Mouse (Mus musculus): ENCODE data around the gene Pla2g12b. TPM values are rescaled to one million over a fixed set of nuclear protein-coding genes. Genes with fewer than 3 reads are reported as not detected.

The Pla2g12b gene
- polyA plus RNA-seq, 1 experiment from 2014 or later = not detected

DNA sequence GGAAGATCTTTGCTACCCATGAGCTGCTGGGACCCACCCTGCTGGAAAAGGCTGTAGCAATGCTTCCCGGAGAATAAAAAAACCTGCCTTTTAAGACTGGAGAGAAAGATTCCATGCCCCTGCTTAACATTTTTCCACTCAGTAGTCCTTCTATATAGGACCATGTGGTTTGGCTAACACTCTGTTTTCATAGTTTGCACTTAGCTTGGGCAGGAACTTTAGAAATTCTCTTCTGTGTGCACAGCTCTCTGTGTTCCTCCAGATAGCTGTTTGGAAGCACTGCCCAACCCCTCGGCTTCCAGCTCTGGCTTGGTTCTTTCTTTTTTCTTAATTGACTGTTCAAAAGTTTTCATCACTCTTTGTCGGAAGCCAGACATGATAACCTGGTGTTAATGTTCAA is 13.2 kb downstream of the Pla2g12b start:
- H3K27ac ChIP-seq (replicated peaks) = no peak overlapping the region
- no peak for ATAC-seq (ENCODE audit: low FRiP score)
- no peaks in the 10 kb centered on the region for H3K4me1 ChIP-seq
- no peaks in the 10 kb centered on the region for H3K27me3 ChIP-seq (replicated peaks)
- no peak overlapping the region for H3K4me3 ChIP-seq (replicated peaks)
- H3K9me3 ChIP-seq (replicated peaks) = no peaks in the 10 kb centered on the region
- H3K9ac ChIP-seq (replicated peaks) = no peak overlapping the region
- WGBS = 85% methylated on average over 3 of the region's 3 CpGs
- no peak overlapping the region for H3K4me2 ChIP-seq
- H3K36me3 ChIP-seq = no peaks in the 10 kb centered on the region

DNA sequence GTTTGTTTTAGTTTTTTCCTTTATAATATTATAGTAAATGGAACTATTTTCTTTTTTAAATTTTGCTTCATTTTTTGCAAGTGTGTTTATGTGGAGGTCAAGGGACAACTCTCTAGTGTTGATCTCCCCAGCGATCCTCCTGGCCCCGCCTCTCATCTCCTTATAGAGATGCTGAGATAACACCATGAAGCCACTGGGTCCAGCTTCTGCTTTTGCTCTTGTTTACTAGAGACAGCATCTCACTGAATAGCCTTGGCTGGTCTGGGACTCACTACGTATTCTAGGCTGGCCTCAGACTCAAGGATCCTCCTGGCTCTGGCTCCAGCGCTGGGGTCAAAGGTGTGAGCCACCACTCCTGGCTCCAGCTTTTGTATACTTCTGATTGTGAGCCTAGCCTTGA is 16.1 kb downstream of the Pla2g12b start:
- Histone ChIP-seq H3K9me3 (replicated peaks) (no peaks in the 10 kb centered on the region), H3K4me3 (replicated peaks) (no peak overlapping the region), H3K4me1 (no peaks in the 10 kb centered on the region), H3K27ac (replicated peaks) (no peak overlapping the region), H3K36me3 (no peaks in the 10 kb centered on the region), H3K4me2 (no peak overlapping the region), H3K9ac (replicated peaks) (no peak overlapping the region), H3K27me3 (replicated peaks) (no peaks in the 10 kb centered on the region)
- 91% methylated on average over 4 of the region's 4 CpGs for WGBS
- no peak for ATAC-seq (ENCODE audit: low FRiP score)

GRCm38 (mm10) chr10:59424453-59424852 is 21.0 kb downstream of the Pla2g12b start:
- no peaks in the 10 kb centered on the region for H3K27me3 ChIP-seq (replicated peaks)
- no peak overlapping the region for H3K27ac ChIP-seq (replicated peaks)
- no peak for ATAC-seq (ENCODE audit: low FRiP score)
- H3K4me2 ChIP-seq = no peak overlapping the region
- no peak overlapping the region for H3K9ac ChIP-seq (replicated peaks)
- H3K36me3 ChIP-seq = no peaks in the 10 kb centered on the region
- H3K4me3 ChIP-seq (replicated peaks) = no peak overlapping the region
- H3K9me3 ChIP-seq (replicated peaks) = no peaks in the 10 kb centered on the region
- 66% methylated on average over 3 of the region's 3 CpGs for WGBS
- peaks cover 6% of the 10 kb centered on the region for H3K4me1 ChIP-seq

DNA sequence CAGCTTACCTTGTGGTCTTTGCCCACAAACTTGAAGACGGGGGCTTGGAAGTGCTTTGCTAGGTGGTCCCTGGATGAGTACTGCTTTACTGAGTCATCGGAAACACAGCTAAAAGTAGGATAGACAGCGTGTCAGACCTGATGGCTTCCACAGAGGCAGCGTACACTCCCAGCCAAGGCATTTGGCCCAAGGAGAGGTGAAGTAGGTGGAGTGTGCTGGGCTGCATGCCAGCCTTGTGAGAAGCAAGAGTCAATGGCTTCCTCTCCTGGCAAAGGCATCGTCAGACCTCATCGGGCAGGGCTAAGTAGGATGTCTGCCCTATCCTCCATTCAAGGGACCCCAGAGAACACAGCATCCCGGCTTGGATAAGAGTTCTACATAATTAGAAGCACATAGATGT is 21.9 kb downstream of the Pla2g12b start:
- ATAC-seq (ENCODE audit: low FRiP score) = no peak
- 77% methylated on average over 7 of the region's 7 CpGs for WGBS
- Histone ChIP-seq H3K4me2 (no peak overlapping the region), H3K4me3 (replicated peaks) (no peak overlapping the region), H3K4me1 (peaks cover 9% of the 10 kb centered on the region), H3K36me3 (no peaks in the 10 kb centered on the region), H3K9ac (replicated peaks) (no peak overlapping the region), H3K27me3 (replicated peaks) (no peaks in the 10 kb centered on the region), H3K9me3 (replicated peaks) (no peaks in the 10 kb centered on the region), H3K27ac (replicated peaks) (no peak overlapping the region)

- ATAC-seq (ENCODE audit: low FRiP score) = no peak
- H3K4me1 ChIP-seq = peaks cover 9% of the 10 kb centered on the region
- WGBS = 71% methylated on average over 4 of the region's 4 CpGs
Measured at GRCm38 (mm10) chr10:59426371-59426770, 22.9 kb downstream of the Pla2g12b start.

DNA sequence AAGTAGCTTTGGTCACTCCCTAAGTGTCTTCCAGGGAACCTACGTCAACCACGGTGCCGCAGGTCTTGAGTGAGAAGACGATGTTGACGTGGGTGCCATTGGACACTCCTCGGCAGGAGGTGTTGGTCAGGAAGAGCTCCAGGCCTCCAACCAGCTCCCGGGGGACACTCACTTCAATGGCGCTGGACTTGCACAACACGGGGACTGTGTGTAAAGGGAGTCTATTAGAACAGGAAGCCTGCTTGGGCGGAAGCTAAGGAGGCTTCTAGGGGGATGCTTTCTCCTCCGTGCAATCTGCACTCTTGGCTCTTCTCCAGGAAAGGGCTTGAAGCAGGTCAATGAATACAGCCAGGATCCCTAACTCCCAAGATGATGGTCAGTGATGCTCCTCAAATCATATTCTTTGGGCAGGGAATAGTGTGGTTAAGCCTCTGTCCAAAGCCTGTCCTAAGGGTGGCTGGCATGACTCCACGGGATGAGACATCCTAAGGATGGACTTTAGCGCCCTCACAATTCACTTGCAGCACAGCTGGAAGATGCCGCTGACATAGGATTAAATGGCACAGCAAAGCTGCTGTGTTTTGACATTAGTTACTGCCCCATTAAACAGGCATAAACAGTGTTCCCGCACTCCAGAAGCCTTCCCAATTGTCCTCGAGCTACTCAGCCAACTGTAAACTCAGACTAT is 26.1 kb downstream of the Pla2g12b start:
- Histone ChIP-seq H3K4me1 (peaks cover 9% of the 10 kb centered on the region), H3K27ac (replicated peaks) (no peak overlapping the region), H3K9me3 (replicated peaks) (no peaks in the 10 kb centered on the region), H3K36me3 (no peaks in the 10 kb centered on the region), H3K9ac (replicated peaks) (no peak overlapping the region), H3K4me3 (replicated peaks) (no peak overlapping the region), H3K27me3 (replicated peaks) (no peaks in the 10 kb centered on the region), H3K4me2 (no peak overlapping the region)
- 64% methylated on average over 16 of the region's 16 CpGs for WGBS
- ATAC-seq (ENCODE audit: low FRiP score) = no peak

More at GRCm38 (mm10) chr10:59426371-59426770, 22.9 kb downstream of the Pla2g12b start:
- Histone ChIP-seq H3K36me3 (no peaks in the 10 kb centered on the region), H3K4me2 (no peak overlapping the region), H3K4me3 (replicated peaks) (no peak overlapping the region), H3K9ac (replicated peaks) (no peak overlapping the region), H3K9me3 (replicated peaks) (no peaks in the 10 kb centered on the region), H3K27me3 (replicated peaks) (no peaks in the 10 kb centered on the region), H3K27ac (replicated peaks) (no peak overlapping the region)

- 79% methylated on average over 6 of the region's 6 CpGs for WGBS
- no peaks in the 10 kb centered on the region for H3K27me3 ChIP-seq (replicated peaks)
- no peak for ATAC-seq (ENCODE audit: low FRiP score)
Measured at GRCm38 (mm10) chr10:59430701-59431218, 27.3 kb downstream of the Pla2g12b start.

GRCm38 (mm10) chr10:59435746-59436145 is 32.3 kb downstream of the Pla2g12b start:
- ATAC-seq (ENCODE audit: low FRiP score) = no peak
- Histone ChIP-seq H3K4me1 (0 out of 2 replicates have a peak, but pooled peaks cover 3% of the 10 kb centered on the region), H3K4me2 (no peak overlapping the region), H3K9me3 (replicated peaks) (no peaks in the 10 kb centered on the region), H3K36me3 (no peaks in the 10 kb centered on the region), H3K27ac (replicated peaks) (no peak overlapping the region), H3K4me3 (replicated peaks) (no peak overlapping the region), H3K27me3 (replicated peaks) (no peaks in the 10 kb centered on the region), H3K9ac (replicated peaks) (no peak overlapping the region)
- 98% methylated on average over 18 of the region's 18 CpGs for WGBS

More at GRCm38 (mm10) chr10:59430701-59431218, 27.3 kb downstream of the Pla2g12b start:
- Histone ChIP-seq H3K4me2 (no peak overlapping the region), H3K4me3 (replicated peaks) (no peak overlapping the region), H3K4me1 (peaks cover 4% of the 10 kb centered on the region), H3K9me3 (replicated peaks) (no peaks in the 10 kb centered on the region), H3K36me3 (no peaks in the 10 kb centered on the region), H3K9ac (replicated peaks) (no peak overlapping the region), H3K27ac (replicated peaks) (no peak overlapping the region)

DNA sequence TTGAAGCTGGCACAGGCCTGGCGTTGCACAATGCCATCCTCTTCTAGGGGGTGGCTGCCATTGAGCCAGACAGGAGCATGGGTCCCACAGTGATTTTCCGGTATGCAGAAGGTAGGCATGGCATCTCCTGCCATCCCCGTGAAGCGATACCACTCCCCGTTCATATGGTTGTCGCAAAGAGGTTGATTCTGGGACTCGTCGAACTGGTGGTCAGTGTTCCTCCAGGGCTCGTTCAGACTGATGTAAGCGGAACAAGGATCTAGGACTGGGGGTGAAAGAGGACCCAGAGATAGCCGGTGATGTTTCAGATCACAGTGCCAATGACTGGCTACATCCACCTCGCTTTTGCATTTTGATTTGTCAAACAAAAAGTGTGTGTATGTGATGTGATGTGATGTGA is 35.2 kb downstream of the Pla2g12b start:
- Histone ChIP-seq H3K27me3 (replicated peaks) (no peaks in the 10 kb centered on the region), H3K36me3 (no peaks in the 10 kb centered on the region), H3K27ac (replicated peaks) (no peak overlapping the region), H3K9me3 (replicated peaks) (no peaks in the 10 kb centered on the region), H3K4me3 (replicated peaks) (no peak overlapping the region), H3K4me1 (0 out of 2 replicates have a peak, but pooled peaks cover 3% of the 10 kb centered on the region), H3K4me2 (no peak overlapping the region), H3K9ac (replicated peaks) (no peak overlapping the region)
- ATAC-seq (ENCODE audit: low FRiP score) = no peak
- 93% methylated on average over 12 of the region's 12 CpGs for WGBS

DNA sequence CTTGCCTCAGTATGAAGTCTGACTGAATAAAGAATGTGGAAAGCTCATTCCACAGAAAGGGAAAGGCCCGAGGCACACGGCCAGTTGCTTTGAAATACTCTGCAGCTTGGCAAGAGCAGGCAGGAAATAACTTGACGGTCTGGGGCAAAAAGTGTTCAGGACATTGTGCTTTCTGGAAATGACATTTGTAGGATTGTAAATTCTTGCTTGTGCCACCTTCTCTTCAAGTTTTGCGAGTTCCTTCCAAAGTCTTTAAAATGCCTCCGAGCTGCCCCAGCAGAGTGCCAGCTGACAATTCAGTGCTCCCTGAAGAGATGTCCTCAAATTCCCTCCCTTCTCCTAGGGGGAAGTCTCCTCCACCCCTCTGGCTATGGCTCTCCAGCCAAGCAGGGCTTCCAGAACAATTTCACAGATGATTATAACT is 36.1 kb downstream of the Pla2g12b start:
- no peak for ATAC-seq (ENCODE audit: low FRiP score)
- no peaks in the 10 kb centered on the region for H3K36me3 ChIP-seq
- no peaks in the 10 kb centered on the region for H3K9me3 ChIP-seq (replicated peaks)
- no peak overlapping the region for H3K9ac ChIP-seq (replicated peaks)
- no peak overlapping the region for H3K4me3 ChIP-seq (replicated peaks)
- 0 out of 2 replicates have a peak, but pooled peaks cover 5% of the 10 kb centered on the region for H3K4me1 ChIP-seq
- H3K27me3 ChIP-seq (replicated peaks) = no peaks in the 10 kb centered on the region
- no peak overlapping the region for H3K27ac ChIP-seq (replicated peaks)
- no peak overlapping the region for H3K4me2 ChIP-seq
- WGBS = 65% methylated on average over 5 of the region's 5 CpGs

DNA sequence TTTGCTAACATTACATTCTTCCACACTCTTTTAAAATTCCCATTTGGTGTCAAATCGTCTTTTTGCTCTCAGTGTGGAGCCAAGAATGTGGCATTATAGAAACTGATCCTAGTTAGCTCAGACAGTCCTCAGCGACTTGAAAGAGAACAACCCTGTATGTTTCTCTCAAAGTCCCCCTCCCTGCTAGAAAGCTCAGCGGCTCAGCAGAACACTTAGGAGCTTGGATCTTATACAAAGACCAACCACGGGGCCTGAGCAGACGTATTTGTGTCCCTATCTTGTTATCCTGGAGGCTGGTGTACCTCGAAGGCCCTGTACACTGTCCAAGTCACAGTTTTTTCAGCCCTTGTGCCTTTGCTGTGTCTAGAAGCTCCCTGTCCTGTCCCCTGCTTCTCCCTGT is 36.7 kb downstream of the Pla2g12b start:
- Histone ChIP-seq H3K36me3 (no peaks in the 10 kb centered on the region), H3K4me1 (0 out of 2 replicates have a peak, but pooled peaks cover 7% of the 10 kb centered on the region), H3K9ac (replicated peaks) (no peak overlapping the region), H3K9me3 (replicated peaks) (no peaks in the 10 kb centered on the region), H3K27ac (replicated peaks) (no peak overlapping the region), H3K4me2 (no peak overlapping the region), H3K27me3 (replicated peaks) (no peaks in the 10 kb centered on the region), H3K4me3 (replicated peaks) (no peak overlapping the region)
- ATAC-seq (ENCODE audit: low FRiP score) = no peak
- WGBS = 71% methylated on average over 6 of the region's 6 CpGs

- no peak within 1 kb of the TSS for H3K27ac ChIP-seq (replicated peaks)
- 86% methylated on average over 11 of the region's 11 CpGs for WGBS
- no peak for ATAC-seq (ENCODE audit: low FRiP score)
Measured at GRCm38 (mm10) chr10:59441735-59442134, 38.3 kb downstream of the Pla2g12b start, which contains the start of gene Oit3. TSS of gene Oit3 (minus strand) at chr10:59441778.

More at GRCm38 (mm10) chr10:59441735-59442134, 38.3 kb downstream of the Pla2g12b start, which contains the start of gene Oit3:
- Histone ChIP-seq H3K9me3 (replicated peaks) (no peaks in the 10 kb centered on the region), H3K4me1 (0 out of 2 replicates have a peak, but pooled peaks cover 7% of the 10 kb centered on the region), H3K36me3 (no peaks in the 10 kb centered on the region), H3K4me3 (replicated peaks) (no peak within 1 kb of the TSS), H3K9ac (replicated peaks) (no peak within 1 kb of the TSS), H3K27me3 (replicated peaks) (no peaks in the 10 kb centered on the region), H3K4me2 (no peak within 1 kb of the TSS)
